Mouse (Mus musculus) mouse trophoblast stem cell (cell line): Measurements from ENCODE around the gene Wdr19.
"Not testable (repeated sequence)": the region's sequence is repeated elsewhere in the genome, so short reads cannot be mapped to it uniquely, and the experiment has no call there.

Source experiments
- in situ Hi-C, 2 experiments: fragments of 300-500 bp; cut with MseI, MboI; formaldehyde crosslinking; loops; 2 replicates in 1 of 2; 3 replicates in 1 of 2; pipeline ENCODE4 v1.15.1; 2025

Gene Wdr19

DNA sequence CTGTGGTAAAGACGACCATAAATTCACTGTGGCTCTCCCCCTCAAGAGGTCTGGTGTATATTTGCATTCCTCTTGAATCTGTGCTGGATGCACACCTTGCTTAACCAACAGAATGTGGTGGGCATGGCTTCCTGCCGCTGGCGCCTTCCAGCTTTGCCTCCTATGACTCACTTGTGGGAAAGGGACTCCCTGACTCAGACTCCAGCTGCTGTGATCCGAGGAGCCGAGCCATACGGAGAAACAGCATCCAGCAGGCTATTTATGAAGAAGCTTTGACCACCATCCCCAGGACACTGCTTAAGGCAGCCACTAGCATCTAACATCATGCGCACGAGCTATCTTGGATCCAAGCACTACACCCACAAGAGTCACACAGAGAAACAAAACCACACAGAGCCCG is 5.1 kb upstream of the Wdr19 start:
- in situ Hi-C loops: no loop called here

DNA sequence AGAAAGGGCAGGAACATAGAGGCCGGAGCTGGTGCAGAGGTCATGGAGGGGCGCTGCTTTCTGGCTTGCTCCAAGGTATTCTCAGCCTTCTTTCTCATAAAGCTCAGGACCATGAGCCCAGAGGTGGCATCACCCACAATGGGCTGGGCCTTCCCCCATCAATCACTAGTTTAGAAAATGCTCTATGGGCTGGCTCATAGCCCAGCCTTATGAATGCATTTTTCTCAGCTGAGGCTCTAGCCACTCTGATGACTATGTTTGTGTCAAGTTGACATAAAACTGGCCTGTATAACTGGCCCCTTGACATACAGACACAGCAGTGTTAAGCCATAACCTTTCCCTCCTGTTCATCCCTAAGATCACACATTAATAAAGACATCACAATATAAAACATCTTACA is 5.2 kb downstream of the Wdr19 start:
- in situ Hi-C loops: no loop called here

DNA sequence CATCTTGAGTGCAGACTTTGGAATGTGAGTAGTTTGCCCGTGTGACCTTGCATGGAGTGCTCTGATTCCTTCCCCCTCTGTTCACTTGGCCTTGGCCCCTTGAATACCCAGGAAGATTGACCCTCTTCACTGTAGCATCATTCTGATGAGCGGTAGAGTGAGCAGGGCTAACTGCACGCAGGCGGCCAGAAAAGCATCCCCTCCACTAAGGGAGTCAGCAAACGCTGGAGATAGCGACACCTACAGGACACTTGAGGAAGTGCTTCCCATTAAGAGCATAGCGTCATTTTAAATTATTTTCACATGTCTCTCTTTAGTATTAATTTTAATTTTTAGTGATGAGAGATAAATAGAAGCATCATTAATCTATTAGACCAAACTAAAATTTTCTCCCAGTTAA is 13.8 kb downstream of the Wdr19 start:
- in situ Hi-C loops: no loop called here

DNA sequence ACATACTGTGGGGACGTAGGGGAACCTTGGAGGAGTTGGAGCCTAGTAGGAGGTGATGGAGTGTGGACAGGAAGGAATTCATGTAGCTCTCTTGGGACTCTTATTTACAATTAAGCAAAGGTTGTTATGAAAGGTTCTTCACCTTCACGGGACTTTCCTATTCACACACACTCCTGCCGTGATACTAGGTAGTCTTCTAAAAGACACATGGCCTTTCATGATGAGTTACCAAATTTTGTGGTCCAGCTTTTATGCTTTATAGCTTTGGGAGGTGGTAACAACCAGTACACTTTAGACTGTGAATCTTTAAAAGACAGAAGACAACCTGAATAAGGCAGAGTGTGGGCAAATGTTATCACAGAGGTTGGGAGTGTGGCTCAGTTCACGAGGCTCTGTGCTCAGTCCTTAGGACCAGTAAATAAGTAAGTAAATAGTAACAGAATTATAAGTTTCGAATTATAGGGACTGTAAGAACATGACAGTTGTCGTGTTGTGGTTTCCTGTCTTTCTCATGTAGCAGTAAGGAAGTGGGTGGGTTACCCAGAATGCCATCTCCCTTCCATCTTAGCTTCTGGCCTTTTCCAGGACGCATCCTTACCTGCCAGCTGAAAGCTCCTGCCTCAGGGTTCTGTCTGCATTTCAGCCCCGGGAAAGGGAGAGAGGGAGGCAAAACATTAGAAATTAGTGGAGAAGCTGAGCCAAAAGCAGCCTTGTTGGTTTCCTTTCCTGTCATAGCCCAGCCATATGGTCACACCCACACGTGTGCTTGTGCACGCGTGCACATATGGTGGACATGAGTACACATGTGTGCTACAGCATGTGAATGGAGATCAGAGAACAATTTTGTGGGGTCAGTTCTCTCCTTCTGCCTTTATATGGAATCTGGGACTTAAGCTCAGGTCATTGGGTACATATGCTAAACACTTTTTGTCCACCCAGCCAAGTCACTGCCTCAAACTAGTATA is 18.1 kb downstream of the Wdr19 start:
- in situ Hi-C loops: no loop called here

DNA sequence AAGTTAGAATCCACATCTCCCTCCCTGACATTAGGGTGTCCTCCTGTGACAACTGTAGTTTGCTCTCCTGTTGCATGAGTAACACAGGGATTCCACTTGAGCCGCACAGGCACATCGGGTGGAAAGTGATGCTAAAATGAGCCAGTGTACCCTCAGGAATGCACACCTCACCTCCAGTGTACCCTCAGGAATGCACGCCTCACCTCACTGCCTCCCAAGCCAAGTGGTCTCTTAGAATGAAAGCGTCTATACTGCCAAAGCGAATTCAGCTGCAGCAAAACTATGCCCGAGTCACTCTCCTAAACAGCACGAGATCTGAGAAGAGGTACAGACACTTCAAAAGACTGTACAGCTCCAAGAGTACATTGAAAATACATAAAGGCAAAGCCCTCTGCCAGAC is 21.5 kb downstream of the Wdr19 start:
- in situ Hi-C loops: loop anchor here in 1 of 2 experiments (10.0 kb wide), 1 partner anchor 216 kb away; no protein-coding TSS in a partner anchor

DNA sequence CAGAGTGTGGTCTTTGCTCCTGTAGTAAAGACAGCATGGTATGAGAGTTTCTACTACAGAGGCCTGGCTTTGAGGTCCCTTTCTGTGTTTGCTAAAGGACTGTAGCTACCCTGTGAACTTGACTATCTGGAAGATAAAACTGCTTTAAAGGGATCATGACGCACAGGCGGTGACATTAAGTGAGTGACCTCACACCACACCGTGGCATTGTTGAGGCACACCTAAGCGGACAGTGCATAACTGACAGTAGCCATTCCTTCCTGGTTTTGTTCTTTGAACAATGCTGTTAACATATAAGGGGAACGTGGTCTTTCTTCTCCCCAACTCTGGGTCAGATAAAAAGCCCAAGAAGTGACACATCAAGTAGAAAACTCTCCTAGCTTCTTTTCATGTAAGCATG is 24.6 kb downstream of the Wdr19 start:
- in situ Hi-C loops: loop anchor here in 1 of 2 experiments (10.0 kb wide), 1 partner anchor 219 kb away; no protein-coding TSS in a partner anchor

DNA sequence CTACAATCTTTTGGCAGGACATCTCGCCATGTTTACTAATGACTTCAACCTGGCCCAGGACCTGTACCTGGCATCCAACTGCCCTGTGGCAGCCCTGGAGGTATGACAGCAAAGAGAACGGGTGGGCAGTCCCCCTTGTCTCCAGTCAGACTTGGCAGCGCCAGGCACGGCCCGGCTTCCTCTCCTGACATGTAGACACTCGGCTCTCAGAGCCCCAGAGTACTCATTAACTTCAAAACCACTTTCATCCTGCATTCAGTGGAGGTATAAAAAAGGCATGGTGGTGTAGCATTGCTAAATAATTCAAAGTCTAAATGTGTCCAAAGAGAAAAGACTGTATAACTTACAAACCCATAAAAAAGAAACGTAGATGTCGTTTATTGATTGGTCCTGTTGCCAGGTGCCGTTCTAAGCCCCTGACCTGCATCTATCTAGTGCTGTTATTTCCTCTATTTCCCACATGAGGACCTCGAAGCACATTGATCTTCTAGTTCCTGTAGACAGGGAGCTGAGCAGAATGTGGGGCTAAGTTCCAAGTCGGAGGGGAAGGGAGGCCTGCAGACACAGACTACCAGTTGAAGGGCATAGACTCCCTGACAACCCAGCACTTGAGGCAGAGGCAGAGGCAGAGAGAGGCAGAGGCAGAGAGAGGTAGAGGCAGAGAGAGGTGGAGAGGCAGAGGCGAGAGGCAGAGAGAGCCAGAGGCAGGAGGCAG is 31.9 kb downstream of the Wdr19 start:
- in situ Hi-C loops: loop anchor here in 1 of 2 experiments (10.0 kb wide), 1 partner anchor 347 kb away; no protein-coding TSS in a partner anchor

DNA sequence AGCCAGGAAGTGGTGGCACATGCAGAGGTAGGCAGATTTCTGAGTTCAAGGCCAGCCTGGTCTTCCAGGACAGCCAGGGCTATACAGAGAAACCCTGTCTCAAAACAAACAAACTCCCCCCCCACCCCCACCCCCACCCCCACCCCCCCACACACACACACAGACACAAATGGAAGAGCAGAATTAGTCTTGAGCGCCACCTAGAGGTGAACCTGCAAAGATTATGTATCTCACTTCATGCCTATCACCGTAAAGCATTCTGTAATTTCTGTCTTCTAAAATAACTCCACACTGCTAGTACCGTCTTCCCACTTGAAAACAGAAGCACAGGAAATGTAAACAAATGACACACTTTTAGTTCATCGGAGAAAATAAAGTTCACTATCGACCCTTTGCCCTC is 43.2 kb downstream of the Wdr19 start:
- in situ Hi-C loops: loop anchor here in 1 of 2 experiments (10.0 kb wide), 1 partner anchor 238 kb away; no protein-coding TSS in a partner anchor

DNA sequence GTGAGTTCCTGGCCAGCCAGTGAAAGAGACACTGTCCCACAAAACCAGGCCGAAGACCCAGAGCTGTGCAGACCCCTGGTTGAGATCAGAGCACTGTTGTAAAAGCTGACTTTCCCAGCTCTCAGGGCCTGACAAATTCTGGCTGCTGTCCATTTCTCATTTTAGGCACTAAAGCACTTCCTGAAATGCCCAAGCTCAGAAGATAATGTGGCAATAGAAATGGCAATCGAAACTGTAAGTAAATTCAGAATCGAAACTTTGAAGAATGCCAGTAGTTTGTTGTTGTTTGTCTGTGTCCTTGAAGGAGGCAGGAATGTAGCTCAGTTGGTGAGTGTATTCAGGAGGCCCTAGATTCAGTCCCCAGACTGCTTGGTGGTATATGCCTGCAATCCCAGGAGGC is 47.8 kb downstream of the Wdr19 start:
- in situ Hi-C loops: loop anchor here in 1 of 2 experiments (10.0 kb wide), 1 partner anchor 242 kb away; no protein-coding TSS in a partner anchor

DNA sequence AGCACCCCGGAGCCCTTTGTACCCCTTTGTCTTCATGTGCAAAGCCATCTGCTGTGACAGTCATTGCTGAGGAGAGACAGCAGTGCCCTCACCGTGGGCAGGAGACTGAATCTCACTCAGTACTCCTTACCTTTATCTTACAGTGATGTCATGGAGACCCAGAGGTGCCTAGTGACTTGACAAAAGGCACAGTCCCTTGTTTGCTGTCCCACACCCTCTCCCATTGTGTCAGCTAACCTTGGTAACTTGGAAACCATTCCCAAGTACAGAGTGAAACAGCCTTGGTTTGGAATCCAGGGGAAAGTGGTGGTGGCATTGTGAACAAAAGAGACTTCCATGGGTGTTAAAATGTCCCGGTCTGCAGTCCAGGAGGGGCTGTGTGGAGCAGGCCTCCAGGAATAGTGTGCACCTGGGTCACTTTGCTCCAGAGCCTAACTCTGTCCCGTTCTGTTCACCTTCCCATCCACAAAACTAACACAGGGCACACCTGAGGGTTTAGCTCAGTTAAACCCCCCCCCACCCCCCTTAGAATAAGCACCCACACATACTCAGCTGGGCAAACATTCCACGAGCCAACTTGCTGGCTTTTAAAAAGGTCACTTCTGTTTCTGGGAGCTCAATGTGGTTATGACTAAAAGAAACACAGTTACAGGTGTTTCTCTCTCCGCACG is 50.8 kb downstream of the Wdr19 start:
- in situ Hi-C loops: no loop called here

DNA sequence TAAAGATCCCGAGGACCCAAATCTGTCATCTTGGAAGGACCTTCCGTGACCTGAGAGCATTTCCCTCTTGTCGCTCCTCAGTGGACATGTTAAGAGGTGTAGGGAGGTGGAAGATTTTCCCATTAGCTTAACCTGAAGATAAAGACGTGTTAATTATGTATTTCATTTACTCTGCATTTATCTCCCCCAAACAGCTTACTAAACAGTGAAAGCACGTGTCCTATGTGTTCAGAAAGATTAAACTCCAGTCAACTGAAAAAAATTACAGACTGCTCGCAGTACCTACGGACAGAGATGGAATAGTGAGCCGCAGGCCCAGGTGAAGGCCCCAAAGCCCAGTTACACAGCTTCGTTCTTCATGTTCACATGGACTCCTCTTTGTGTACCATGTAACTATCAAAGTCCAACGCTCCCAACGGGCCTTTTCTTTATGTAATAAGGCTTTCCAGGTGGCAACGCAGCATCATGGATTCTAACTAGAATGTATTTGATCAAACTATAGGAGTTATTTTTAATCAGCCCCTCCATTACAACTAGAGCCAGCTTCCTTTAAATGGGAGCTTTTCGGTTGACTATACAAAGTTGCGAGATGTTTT is 58.5 kb downstream of the Wdr19 start:
- in situ Hi-C loops: no loop called here

DNA sequence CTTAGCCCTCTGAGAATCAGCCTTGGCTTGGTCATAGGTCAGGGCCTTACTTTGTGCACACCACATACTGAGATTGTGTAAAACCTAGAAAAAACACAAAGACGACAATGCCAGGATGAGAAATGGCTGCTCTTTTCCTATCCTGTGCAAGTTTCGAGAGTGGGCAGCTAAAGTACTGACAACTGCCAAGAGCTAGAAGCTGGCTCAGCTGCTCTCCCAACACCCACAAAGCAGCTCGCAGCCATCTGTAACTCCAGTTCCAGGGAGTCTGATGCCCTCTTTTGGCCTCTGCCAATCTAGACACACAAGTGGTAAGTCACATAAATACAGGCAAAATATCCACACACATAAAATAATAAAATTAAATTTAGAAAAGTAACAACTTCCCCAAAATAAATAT is 74.5 kb downstream of the Wdr19 start:
- in situ Hi-C loops: no loop called here

DNA sequence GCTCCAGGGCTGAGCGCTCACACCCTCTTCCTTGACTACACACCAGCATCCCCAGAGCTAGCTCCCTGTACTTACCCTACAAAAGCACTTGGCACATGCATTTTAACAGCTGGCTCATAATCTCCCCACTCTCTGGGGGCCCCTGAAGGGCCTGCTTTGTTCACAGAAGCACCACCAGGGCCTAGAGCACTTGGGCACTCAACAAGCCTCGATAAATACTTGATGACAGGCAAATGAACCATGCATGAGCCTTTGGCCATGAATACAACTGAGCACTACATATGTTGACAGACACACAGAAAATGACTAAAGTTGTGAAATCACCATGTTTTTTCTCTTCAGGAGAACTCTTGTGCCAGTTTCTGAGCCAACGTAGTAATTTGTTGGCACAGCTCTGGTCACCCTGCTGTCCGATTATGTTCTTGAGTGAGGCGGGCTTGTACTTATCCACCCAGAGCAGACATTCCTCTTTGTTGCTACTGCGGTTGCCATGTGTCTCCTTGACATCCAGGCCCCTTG is 79.7 kb downstream of the Wdr19 start:
- in situ Hi-C loops: no loop called here

DNA sequence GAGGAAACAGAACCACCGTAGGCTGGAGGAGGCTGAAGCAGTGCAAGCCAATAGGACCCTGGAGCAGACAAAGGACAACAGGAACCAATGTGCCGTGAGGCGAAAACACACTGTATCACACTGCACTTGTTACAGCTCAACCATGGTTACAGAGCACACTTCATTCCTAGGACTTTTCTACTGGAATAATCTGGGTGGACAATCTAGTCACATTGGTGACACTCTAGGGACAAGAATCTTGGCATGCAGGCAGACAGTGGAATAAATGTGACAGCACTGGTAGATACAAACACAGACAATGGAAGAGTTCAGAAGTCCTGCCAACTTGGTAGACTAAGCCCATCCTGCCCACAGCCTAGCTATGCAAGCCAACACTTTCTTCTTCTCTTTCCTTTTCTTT is 81.7 kb downstream of the Wdr19 start:
- in situ Hi-C loops: no loop called here

DNA sequence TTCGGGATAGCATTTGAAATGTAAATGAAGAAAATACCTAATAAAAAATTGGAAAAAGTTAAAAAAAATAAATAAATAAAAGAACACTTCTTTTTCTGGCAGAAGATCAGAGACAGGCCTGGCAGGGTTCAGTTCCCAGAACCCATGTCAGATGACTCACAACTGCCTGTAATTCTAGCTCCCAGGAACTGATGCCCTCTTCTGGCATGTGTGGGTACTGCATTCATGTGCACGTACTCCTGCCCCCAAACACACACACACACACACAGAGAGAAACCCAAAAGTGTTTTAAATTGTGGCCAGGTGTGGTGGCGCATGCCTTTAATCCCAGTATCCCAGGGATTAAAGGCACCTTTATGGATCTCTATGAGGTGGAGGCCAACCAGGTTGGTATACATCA is 84.7 kb downstream of the Wdr19 start:
- in situ Hi-C loops: no loop called here

DNA sequence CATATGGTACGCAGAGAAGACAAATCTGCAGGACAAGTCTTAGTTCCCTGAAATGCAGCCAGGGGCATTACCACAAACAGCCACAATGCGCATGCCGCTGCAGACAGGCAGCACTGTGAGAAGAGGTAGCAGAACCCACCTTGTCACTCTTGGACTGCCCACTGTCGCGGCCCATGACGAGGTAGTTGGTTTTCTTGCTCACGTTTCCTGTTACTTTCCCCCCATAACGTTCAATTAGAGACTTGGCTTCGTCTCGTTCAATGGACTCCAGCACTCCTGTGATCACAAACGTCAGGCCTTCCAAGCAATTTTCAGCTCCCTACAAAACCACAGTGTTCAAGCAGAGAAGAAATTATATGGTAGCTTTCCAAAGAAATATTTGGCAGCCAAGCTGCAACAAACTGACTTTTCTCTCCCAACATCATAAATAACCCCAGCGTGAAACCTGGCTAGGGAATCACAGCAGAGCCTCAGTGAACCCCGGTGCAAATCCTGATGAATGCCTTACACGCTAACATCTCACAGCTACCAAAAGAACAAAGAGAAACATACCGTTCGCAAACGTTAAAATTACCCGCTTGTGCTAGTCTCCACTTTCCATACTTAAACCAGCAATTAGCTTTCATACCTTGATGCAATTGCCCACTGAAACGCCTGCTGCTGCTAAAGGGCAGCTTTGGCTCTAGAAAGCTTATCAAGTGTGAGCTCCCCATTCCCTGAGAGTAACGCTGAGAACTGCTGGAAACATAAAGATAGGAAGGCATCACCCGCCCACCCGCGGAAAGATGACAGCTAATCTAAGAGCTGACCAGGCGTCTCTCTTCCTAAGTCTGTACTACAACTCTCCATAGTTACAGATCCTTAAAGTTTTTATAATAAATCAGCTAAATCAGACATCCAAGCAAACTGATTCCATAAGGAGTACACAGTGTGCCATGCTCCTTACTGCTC is 88.5 kb downstream of the Wdr19 start:
- in situ Hi-C loops: no loop called here

DNA sequence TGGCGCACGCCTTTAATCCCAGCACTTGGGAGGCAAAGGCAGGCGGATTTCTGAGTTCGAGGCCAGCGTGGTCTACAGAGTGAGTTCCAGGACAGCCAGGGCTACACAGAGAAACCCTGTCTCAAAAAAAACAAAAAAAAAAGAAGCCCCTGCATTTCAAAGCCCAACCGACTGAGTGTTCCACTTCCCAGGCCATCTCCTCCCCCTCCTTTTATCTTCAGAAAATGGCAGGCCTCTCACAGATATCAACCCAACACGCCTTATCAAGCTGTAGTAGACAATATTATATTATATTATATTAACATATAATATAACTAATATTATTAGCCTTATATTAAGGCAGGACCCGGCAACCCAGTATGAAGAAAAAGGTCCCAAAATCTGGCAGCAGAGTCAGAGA is 89.5 kb downstream of the Wdr19 start:
- in situ Hi-C loops: not testable (repeated sequence)

DNA sequence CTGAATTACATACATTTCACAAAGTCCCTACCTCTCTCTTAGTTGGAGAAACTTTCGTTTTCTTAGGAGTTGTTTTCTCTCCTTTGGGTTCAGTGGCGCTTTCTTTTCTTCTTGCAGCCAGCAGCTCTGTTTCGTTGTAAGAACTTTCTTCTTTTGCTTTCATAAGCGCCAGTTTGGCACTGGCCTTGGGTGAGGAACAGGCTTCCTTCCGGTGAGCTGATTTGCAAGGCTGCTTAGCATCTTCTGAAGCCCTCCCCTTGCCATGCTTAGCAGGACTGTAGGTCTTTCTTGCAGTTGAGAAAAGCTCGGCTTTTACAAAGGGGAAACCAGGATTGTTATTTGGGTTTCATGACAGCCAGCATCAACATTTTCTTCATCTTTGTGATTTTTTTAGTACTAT is 94.1 kb downstream of the Wdr19 start:
- in situ Hi-C loops: no loop called here

DNA sequence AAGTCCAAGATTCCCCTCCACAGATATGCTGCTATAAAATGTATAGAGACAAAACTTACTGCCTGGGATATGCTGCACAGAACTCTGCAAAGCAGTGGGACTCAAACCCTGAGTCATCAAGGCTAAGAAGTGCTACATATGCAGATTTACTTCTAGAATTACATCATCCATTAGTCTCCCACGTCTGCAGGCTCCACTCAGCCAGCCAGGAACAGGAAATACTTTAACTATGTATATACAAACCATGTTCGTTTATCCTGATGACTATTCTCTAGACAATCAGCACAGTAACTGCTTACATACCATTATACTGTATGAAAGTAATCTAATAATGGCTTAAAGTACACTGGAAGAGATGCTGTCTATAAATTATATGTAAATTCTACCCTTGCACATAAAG is 94.8 kb downstream of the Wdr19 start:
- in situ Hi-C loops: no loop called here
